Mouse (Mus musculus) liver, embryonic 15.5 days (tissue): ENCODE results near the gene Nubp1. TPM values are rescaled to one million over a fixed set of nuclear protein-coding genes. Genes with fewer than 3 reads are reported as not detected.
A peak's percentile ranks its signal among the peaks of the same experiment; 100 is the strongest.

Source experiments
- ATAC-seq: fragments of 200-750 bp; cut with Nextera tagmentation; 2 replicates; pipeline ENCODE4 v1.8.0; 2017; ENCODE audit warnings: moderate number of reproducible peaks, mild to moderate bottlenecking, moderate library complexity; ENCODE audit not compliant: insufficient read depth
- H3K27ac ChIP-seq: fragments of 300-500 bp; sonication (generic); replicated peaks from 2 replicates; pipeline ENCODE4 v1.5.1; 2015; ENCODE audit warnings: mild to moderate bottlenecking, inconsistent platforms
- H3K27me3 ChIP-seq: fragments of 300-500 bp; sonication (generic); 2 replicates; pipeline ENCODE4 v1.6.1; 2015; ENCODE audit warnings: mild to moderate bottlenecking, inconsistent platforms
- H3K36me3 ChIP-seq: fragments of 300-500 bp; sonication (generic); replicated peaks from 2 replicates; pipeline ENCODE4 v1.6.1; 2015; ENCODE audit warnings: moderate library complexity, mild to moderate bottlenecking, inconsistent platforms
- H3K4me1 ChIP-seq: fragments of 300-500 bp; sonication (generic); replicated peaks from 2 replicates; pipeline ENCODE4 v1.6.1; 2015; ENCODE audit warnings: inconsistent platforms
- H3K4me2 ChIP-seq: fragments of 300-500 bp; sonication (generic); 2 replicates; pipeline ENCODE4 v1.6.1; 2015; ENCODE audit warnings: moderate library complexity, mild to moderate bottlenecking, inconsistent platforms
- H3K4me3 ChIP-seq: fragments of 300-500 bp; sonication (generic); replicated peaks from 2 replicates; pipeline ENCODE4 v1.5.1; 2015; ENCODE audit warnings: mild to moderate bottlenecking, inconsistent platforms
- H3K9ac ChIP-seq: fragments of 300-500 bp; sonication (generic); 2 replicates; pipeline ENCODE4 v1.6.1; 2015; ENCODE audit warnings: moderate library complexity, mild to moderate bottlenecking, inconsistent platforms
- H3K9me3 ChIP-seq: fragments of 300-500 bp; sonication (generic); replicated peaks from 2 replicates; pipeline ENCODE4 v1.6.1; 2016; ENCODE audit warnings: inconsistent platforms
- WGBS: fragments of 180-500 bp; shearing (Covaris S2); methylation state at CpG from one replicate; pipeline ENCODE4 v1.1.7; 2015; ENCODE audit warnings: mixed read lengths; ENCODE audit not compliant: insufficient replicate concordance; 5-methylcytosine and 5-hydroxymethylcytosine counted together
- polyA plus RNA-seq: library from polyadenylated mRNA; unstranded; fragments of >200 nt; fragmentation: Nextera tagmentation; extraction: Ambion mirVana; gene quantifications from 2 replicates; pipeline ENCODE4 v1.2.1, GENCODE M21; 2015

Gene Nubp1
- 27.6 and 31.5 TPM in 2 replicates for polyA plus RNA-seq

- WGBS, result 2% methylated on average over 56 of the region's 56 CpGs
- peak; percentile 97 for ATAC-seq
- Histone ChIP-seq H3K9me3 (no peaks in the 10 kb centered on the region), H3K36me3 (peaks cover 37% of the 10 kb centered on the region), H3K27me3 (peaks cover 9% of the 10 kb centered on the region), H3K27ac (peak within 1 kb of the TSS; percentile 95), H3K9ac (peak within 1 kb of the TSS; percentile 78), H3K4me2 (peak within 1 kb of the TSS; percentile 81), H3K4me3 (peak within 1 kb of the TSS; percentile 91), H3K4me1 (peaks cover 20% of the 10 kb centered on the region)
These were observed at the start of gene Nubp1 for GRCm38 (mm10) chr16:10411764-10412746. Gene Nubp1, plus strand, starts transcription at chr16:10411948.

GRCm38 (mm10) chr16:10363061-10363460 lies 48.7 kb upstream of the Nubp1 start:
- Histone ChIP-seq H3K27me3 (peaks cover 6% of the 10 kb centered on the region; the same call in 1 of the 2 replicates), H3K4me2 (no peak overlapping the region), H3K9me3 (no peaks in the 10 kb centered on the region), H3K36me3 (no peaks in the 10 kb centered on the region), H3K4me1 (peaks cover 13% of the 10 kb centered on the region), H3K27ac (no peak overlapping the region), H3K4me3 (no peak overlapping the region), H3K9ac (no peak overlapping the region)
- 48% methylated on average over 1 of the region's 1 CpGs for WGBS
- no peak for ATAC-seq

- Histone ChIP-seq H3K4me2 (no peak overlapping the region), H3K27ac (no peak overlapping the region)
- WGBS, result 59% methylated on average over 4 of the region's 4 CpGs
These were observed 46.0 kb upstream of the Nubp1 start for GRCm38 (mm10) chr16:10365796-10366195.

GRCm38 (mm10) chr16:10366240-10367217 lies 45.2 kb upstream of the Nubp1 start:
- H3K9ac ChIP-seq, result no peak overlapping the region
- ATAC-seq, result no peak
- H3K9me3 ChIP-seq, result no peaks in the 10 kb centered on the region
- no peak overlapping the region for H3K27ac ChIP-seq
- H3K27me3 ChIP-seq, result no peaks in the 10 kb centered on the region
- no peaks in the 10 kb centered on the region for H3K36me3 ChIP-seq
- H3K4me1 ChIP-seq, result no peaks in the 10 kb centered on the region
- 73% methylated on average over 14 of the region's 14 CpGs for WGBS
- H3K4me2 ChIP-seq, result no peak overlapping the region
- H3K4me3 ChIP-seq, result no peak overlapping the region

More at GRCm38 (mm10) chr16:10365796-10366195, 46.0 kb upstream of the Nubp1 start:
- H3K4me1 ChIP-seq, result no peaks in the 10 kb centered on the region
- no peak overlapping the region for H3K9ac ChIP-seq
- no peak for ATAC-seq
- peaks cover 5% of the 10 kb centered on the region; the same call in 1 of the 2 replicates for H3K27me3 ChIP-seq
- H3K9me3 ChIP-seq, result no peaks in the 10 kb centered on the region
- H3K36me3 ChIP-seq, result no peaks in the 10 kb centered on the region
- H3K4me3 ChIP-seq, result no peak overlapping the region

- Histone ChIP-seq H3K36me3 (no peaks in the 10 kb centered on the region), H3K4me2 (no peak overlapping the region), H3K27me3 (no peaks in the 10 kb centered on the region), H3K4me3 (no peak overlapping the region), H3K27ac (no peak overlapping the region), H3K4me1 (no peaks in the 10 kb centered on the region), H3K9ac (no peak overlapping the region), H3K9me3 (no peaks in the 10 kb centered on the region)
- WGBS, result 61% methylated on average over 3 of the region's 3 CpGs
- no peak for ATAC-seq
These were observed 42.2 kb upstream of the Nubp1 start for GRCm38 (mm10) chr16:10369468-10369934.

GRCm38 (mm10) chr16:10369996-10370395 lies 41.8 kb upstream of the Nubp1 start:
- H3K27me3 ChIP-seq, result no peaks in the 10 kb centered on the region
- 65% methylated on average over 1 of the region's 1 CpGs for WGBS
- no peaks in the 10 kb centered on the region for H3K4me1 ChIP-seq
- H3K9me3 ChIP-seq, result no peaks in the 10 kb centered on the region
- H3K4me3 ChIP-seq, result no peak overlapping the region
- no peaks in the 10 kb centered on the region for H3K36me3 ChIP-seq
- no peak overlapping the region for H3K27ac ChIP-seq
- ATAC-seq, result no peak
- H3K9ac ChIP-seq, result no peak overlapping the region
- no peak overlapping the region for H3K4me2 ChIP-seq

GRCm38 (mm10) chr16:10372372-10372771 lies 39.4 kb upstream of the Nubp1 start:
- WGBS, result 68% methylated on average over 4 of the region's 4 CpGs
- H3K4me3 ChIP-seq, result no peak overlapping the region
- no peak overlapping the region for H3K9ac ChIP-seq
- no peaks in the 10 kb centered on the region for H3K4me1 ChIP-seq
- no peak for ATAC-seq
- no peaks in the 10 kb centered on the region for H3K36me3 ChIP-seq
- no peak overlapping the region for H3K4me2 ChIP-seq
- H3K27ac ChIP-seq, result no peak overlapping the region
- H3K27me3 ChIP-seq, result no peaks in the 10 kb centered on the region
- H3K9me3 ChIP-seq, result no peaks in the 10 kb centered on the region

GRCm38 (mm10) chr16:10374254-10375011 lies 37.3 kb upstream of the Nubp1 start:
- no peak overlapping the region for H3K4me3 ChIP-seq
- no peak for ATAC-seq
- WGBS, result 32% methylated on average over 13 of the region's 13 CpGs
- H3K9ac ChIP-seq, result no peak overlapping the region
- no peak overlapping the region for H3K27ac ChIP-seq
- no peaks in the 10 kb centered on the region for H3K36me3 ChIP-seq
- no peaks in the 10 kb centered on the region for H3K9me3 ChIP-seq
- peak overlapping the region; percentile 36; the same call in 1 of the 2 replicates for H3K4me2 ChIP-seq
- H3K27me3 ChIP-seq, result peaks cover 14% of the 10 kb centered on the region; the same call in 1 of the 2 replicates
- no peaks in the 10 kb centered on the region for H3K4me1 ChIP-seq

- no peak for ATAC-seq
- Histone ChIP-seq H3K36me3 (no peaks in the 10 kb centered on the region), H3K4me1 (no peaks in the 10 kb centered on the region), H3K4me2 (no peak overlapping the region), H3K27me3 (peaks cover 31% of the 10 kb centered on the region; the same call in 1 of the 2 replicates), H3K4me3 (no peak overlapping the region), H3K27ac (no peak overlapping the region), H3K9ac (no peak overlapping the region), H3K9me3 (no peaks in the 10 kb centered on the region)
- 16% methylated on average over 1 of the region's 1 CpGs for WGBS
These were observed 34.5 kb upstream of the Nubp1 start for GRCm38 (mm10) chr16:10377286-10377685.

GRCm38 (mm10) chr16:10379531-10379930 lies 32.2 kb upstream of the Nubp1 start:
- Histone ChIP-seq H3K9ac (no peak overlapping the region), H3K27me3 (peaks cover 35% of the 10 kb centered on the region; the same call in 1 of the 2 replicates), H3K9me3 (no peaks in the 10 kb centered on the region), H3K27ac (no peak overlapping the region), H3K36me3 (no peaks in the 10 kb centered on the region), H3K4me3 (no peak overlapping the region), H3K4me1 (peaks cover 15% of the 10 kb centered on the region), H3K4me2 (no peak overlapping the region)
- ATAC-seq, result no peak
- WGBS, result 50% methylated on average over 2 of the region's 2 CpGs
